Mouse (Mus musculus) intestine, embryonic 16.5 days (tissue): Measurements from ENCODE around the gene Cx3cl1. TPM values are rescaled to one million over a fixed set of nuclear protein-coding genes. Genes with fewer than 3 reads are reported as not detected.

Experiments used
- ATAC-seq: fragments of 200-750 bp; cut with Nextera tagmentation; 2 replicates; pipeline ENCODE4 v1.8.0; 2017; ENCODE audit warnings: moderate TSS enrichment, moderate library complexity
- H3K27ac ChIP-seq: fragments of 300-500 bp; sonication (generic); 2 replicates; pipeline ENCODE4 v1.5.1; 2014; ENCODE audit warnings: mild to moderate bottlenecking, low read length
- H3K27me3 ChIP-seq: fragments of 300-500 bp; sonication (generic); replicated peaks from 2 replicates; pipeline ENCODE4 v1.6.1; 2014; ENCODE audit warnings: low read length, control low read depth, mixed read lengths; ENCODE audit not compliant: control insufficient read depth, insufficient read depth
- H3K36me3 ChIP-seq: fragments of 300-500 bp; sonication (generic); 2 replicates; pipeline ENCODE4 v1.6.1; 2014; ENCODE audit warnings: low read length, control low read depth; ENCODE audit not compliant: control insufficient read depth, insufficient read depth
- H3K4me1 ChIP-seq: fragments of 300-500 bp; sonication (generic); 2 replicates; pipeline ENCODE4 v1.6.1; 2014; ENCODE audit warnings: low read length, control low read depth, mixed read lengths; ENCODE audit not compliant: control insufficient read depth, insufficient read depth
- H3K4me2 ChIP-seq: fragments of 300-500 bp; sonication (generic); 2 replicates; pipeline ENCODE4 v1.6.1; 2014; ENCODE audit warnings: low read depth, low read length, control low read depth
- H3K4me3 ChIP-seq: fragments of 300-500 bp; sonication (generic); 2 replicates; pipeline ENCODE4 v1.5.1; 2014; ENCODE audit warnings: mild to moderate bottlenecking, low read length
- H3K9ac ChIP-seq: fragments of 300-500 bp; sonication (generic); 2 replicates; pipeline ENCODE4 v1.6.1; 2014; ENCODE audit warnings: low read depth, low read length
- H3K9me3 ChIP-seq: fragments of 300-500 bp; sonication (generic); 2 replicates; pipeline ENCODE4 v1.6.1; 2016; ENCODE audit warnings: low read length, control low read depth; ENCODE audit not compliant: control insufficient read depth
- WGBS: fragments of 180-500 bp; shearing (Covaris S2); extraction: QIAGEN DNeasy Blood & Tissue Kit; methylation state at CpG from one replicate; pipeline ENCODE4 v1.1.7; 2014; 5-methylcytosine and 5-hydroxymethylcytosine counted together
- polyA plus RNA-seq: library from polyadenylated mRNA; unstranded; fragments of >200 nt; fragmentation: Nextera tagmentation; extraction: Ambion mirVana; gene quantifications from 2 replicates; pipeline ENCODE4 v1.2.1, GENCODE M21; 2015

The Cx3cl1 gene
- polyA plus RNA-seq, 1 experiment from 2014 or later: 34.7 TPM

DNA sequence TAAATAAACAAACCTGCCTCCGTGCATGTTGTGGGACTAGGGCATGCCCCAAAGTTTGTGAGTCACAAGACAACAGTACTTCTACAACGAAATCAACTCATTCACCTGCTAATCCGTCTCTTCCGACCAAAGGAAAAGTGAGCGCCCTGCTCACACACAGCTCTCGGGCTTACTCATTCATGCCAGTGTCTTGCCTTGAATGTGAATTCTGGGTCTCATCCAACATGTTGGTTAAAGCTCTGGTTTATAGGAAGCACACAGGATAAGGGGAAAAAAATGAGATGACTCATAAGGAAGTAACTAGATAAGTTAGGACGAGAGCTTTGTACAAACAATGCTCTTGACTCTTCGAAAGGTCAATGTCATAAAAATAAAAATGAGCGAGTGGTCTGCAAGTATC lies 4.8 kb upstream of the Cx3cl1 start:
- H3K4me1 ChIP-seq: peaks cover 15% of the 10 kb centered on the region
- H3K9me3 ChIP-seq: no peaks in the 10 kb centered on the region
- no peaks in the 10 kb centered on the region for H3K36me3 ChIP-seq
- no peak overlapping the region for H3K27ac ChIP-seq
- H3K4me2 ChIP-seq: no peak overlapping the region
- H3K4me3 ChIP-seq: no peak overlapping the region
- no peak overlapping the region for H3K9ac ChIP-seq
- peaks cover 6% of the 10 kb centered on the region; the same call in 1 of the 2 replicates for H3K27me3 ChIP-seq
- WGBS: 45% methylated on average over 9 of the region's 9 CpGs
- no peak for ATAC-seq

DNA sequence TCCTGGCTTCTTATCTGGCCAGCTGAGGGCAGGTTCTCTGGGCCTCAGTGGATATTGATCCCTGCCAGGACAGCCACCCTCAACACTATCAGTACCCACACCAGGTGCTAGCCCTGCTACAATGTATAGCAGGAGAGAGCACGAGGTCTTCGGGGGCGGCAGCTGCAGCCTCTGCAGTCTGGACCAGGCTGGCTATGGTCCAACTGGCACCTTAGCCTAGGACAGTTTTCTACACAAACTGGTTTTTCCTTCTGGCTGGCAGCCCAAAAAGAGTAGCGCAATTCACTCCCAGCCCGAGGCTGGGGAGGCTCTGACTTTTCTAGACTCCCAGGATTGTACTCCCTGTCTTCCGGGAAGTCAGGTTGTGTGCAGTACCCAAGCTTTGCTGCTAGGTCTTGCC lies 864 bp upstream of the Cx3cl1 start:
- Histone ChIP-seq H3K4me3 (peak overlapping the region; percentile 66; the same call in 1 of the 2 replicates), H3K36me3 (no peaks in the 10 kb centered on the region), H3K4me1 (peaks cover 16% of the 10 kb centered on the region), H3K27ac (peak overlapping the region; percentile 91), H3K9ac (peak overlapping the region; percentile 57; the same call in 1 of the 2 replicates), H3K27me3 (peaks cover 11% of the 10 kb centered on the region; the same call in 1 of the 2 replicates), H3K9me3 (no peaks in the 10 kb centered on the region), H3K4me2 (peak overlapping the region; percentile 76)
- 27% methylated on average over 6 of the region's 6 CpGs for WGBS
- ATAC-seq: peak; percentile 91

DNA sequence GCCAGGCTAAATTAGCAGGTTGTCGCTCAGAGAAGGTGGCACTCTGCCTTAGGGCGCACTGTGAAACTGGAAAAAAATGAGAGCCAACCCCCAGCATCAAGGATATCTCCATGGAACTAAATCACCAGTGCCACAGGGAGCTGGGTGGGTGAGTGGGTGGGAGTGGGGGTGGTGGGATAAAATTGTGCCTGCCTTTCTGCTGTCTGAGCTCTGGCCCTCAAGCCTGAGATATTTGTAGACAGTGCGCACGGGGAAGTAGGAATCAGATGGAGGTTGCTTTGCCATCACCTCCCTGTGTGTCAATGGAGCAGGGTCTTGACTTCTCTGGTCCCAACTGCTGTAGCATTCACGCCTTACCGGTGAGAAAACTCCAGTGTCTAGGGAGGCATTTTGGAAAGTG lies 1.2 kb downstream of the Cx3cl1 start:
- Histone ChIP-seq H3K4me3 (peak overlapping the region; percentile 66), H3K9ac (peak overlapping the region; percentile 84; the same call in 1 of the 2 replicates), H3K27me3 (peaks cover 11% of the 10 kb centered on the region; the same call in 1 of the 2 replicates), H3K4me1 (peaks cover 19% of the 10 kb centered on the region), H3K9me3 (no peaks in the 10 kb centered on the region), H3K4me2 (peak overlapping the region; percentile 76), H3K36me3 (no peaks in the 10 kb centered on the region), H3K27ac (no peak overlapping the region)
- no peak for ATAC-seq
- 59% methylated on average over 6 of the region's 6 CpGs for WGBS

DNA sequence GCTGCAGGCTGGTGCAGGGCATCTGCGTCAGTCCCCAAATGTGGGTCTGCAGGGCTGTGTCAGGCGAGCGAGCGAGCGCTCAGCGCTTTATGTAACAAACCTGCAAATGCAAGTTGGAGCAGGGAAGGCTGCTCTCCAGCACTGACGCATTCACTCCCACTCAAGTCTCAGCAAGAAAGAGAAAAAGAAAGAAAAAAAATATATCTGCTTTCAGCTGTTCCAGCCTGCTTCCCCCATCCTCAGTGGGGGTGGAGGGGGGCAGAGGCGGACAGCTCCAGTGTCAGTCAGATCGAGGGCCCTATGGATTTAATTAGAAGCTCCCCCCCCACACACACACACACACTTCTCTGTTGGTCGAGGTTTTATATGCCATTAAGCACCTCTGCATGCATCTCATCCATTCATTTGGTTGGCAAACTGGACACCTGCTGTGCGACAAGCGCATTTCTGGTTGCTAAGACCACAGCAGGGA lies 1.9 kb downstream of the Cx3cl1 start:
- Histone ChIP-seq H3K27me3 (peaks cover 11% of the 10 kb centered on the region; the same call in 1 of the 2 replicates), H3K4me1 (peaks cover 25% of the 10 kb centered on the region), H3K9ac (no peak overlapping the region), H3K27ac (no peak overlapping the region), H3K4me3 (no peak overlapping the region), H3K4me2 (no peak overlapping the region), H3K9me3 (no peaks in the 10 kb centered on the region), H3K36me3 (no peaks in the 10 kb centered on the region)
- WGBS: 44% methylated on average over 12 of the region's 12 CpGs
- ATAC-seq: no peak

DNA sequence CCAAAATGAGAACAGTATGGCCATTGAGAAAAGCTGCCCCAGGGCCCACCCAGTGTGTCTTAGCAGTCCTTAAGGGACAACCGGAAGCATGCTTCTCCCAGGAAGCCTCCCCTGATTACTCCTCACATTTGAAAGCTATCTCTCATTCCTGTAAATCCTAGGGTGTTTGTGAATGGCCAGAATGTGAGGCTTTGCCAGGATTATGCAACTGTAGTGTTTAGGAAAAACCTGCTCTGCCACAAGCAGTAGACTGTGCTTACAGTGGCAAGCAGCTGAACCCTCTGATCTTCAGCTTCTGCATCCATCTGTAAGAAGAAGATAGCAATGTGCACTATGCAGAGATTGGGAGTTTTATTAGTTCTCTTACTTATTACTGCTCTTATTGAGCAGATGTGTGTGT lies 2.8 kb downstream of the Cx3cl1 start:
- no peak for ATAC-seq
- WGBS: 96% methylated on average over 1 of the region's 1 CpGs
- Histone ChIP-seq H3K36me3 (no peaks in the 10 kb centered on the region), H3K4me2 (no peak overlapping the region), H3K27ac (no peak overlapping the region), H3K4me1 (peaks cover 34% of the 10 kb centered on the region), H3K9ac (no peak overlapping the region), H3K27me3 (peaks cover 11% of the 10 kb centered on the region; the same call in 1 of the 2 replicates), H3K9me3 (no peaks in the 10 kb centered on the region), H3K4me3 (no peak overlapping the region)

DNA sequence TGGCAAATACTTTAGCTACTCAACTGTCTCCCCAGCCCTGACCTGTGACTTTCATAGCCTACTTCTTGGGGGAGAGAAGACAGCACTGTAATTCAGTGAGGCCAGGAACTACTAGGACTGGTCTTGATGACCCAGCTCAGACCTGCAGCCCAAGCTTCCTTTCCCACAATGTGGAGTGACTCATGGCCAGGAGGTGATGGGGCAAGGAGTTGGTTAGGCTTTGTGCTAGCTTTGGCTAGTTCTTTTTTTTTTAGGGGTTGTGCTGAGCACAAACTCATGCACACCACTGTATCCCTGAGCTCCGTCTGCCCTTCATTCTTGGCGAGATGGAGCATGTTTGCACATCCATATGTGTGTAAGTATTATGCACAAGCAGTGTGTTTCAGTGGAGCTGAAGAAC lies 4.5 kb downstream of the Cx3cl1 start:
- Histone ChIP-seq H3K4me3 (no peak overlapping the region), H3K4me1 (peaks cover 34% of the 10 kb centered on the region), H3K27me3 (peaks cover 11% of the 10 kb centered on the region; the same call in 1 of the 2 replicates), H3K9me3 (no peaks in the 10 kb centered on the region), H3K9ac (no peak overlapping the region), H3K4me2 (no peak overlapping the region), H3K36me3 (no peaks in the 10 kb centered on the region), H3K27ac (no peak overlapping the region)
- WGBS: 81% methylated on average over 2 of the region's 2 CpGs
- ATAC-seq: no peak

DNA sequence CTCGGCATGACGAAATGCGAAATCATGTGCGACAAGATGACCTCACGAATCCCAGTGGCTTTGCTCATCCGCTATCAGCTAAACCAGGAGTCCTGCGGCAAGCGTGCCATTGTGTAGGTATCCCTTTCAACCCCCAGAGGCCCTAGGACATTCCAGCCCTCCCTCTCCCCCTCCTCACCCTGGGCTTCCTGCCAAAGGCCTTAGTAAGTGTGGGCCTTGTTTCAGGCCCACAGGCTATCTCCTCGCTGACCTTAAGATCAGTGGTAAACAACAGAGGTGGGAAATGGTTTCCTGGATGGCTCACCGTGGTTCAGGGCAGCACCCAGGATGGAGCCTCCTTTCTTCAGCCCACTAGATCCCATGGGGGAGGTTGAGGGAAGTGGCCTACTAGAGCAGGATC lies 6.2 kb downstream of the Cx3cl1 start:
- peaks cover 30% of the 10 kb centered on the region for H3K4me1 ChIP-seq
- no peaks in the 10 kb centered on the region for H3K9me3 ChIP-seq
- H3K4me2 ChIP-seq: no peak overlapping the region
- no peak overlapping the region for H3K4me3 ChIP-seq
- ATAC-seq: no peak; the same call in 1 of the 2 replicates
- WGBS: 63% methylated on average over 10 of the region's 10 CpGs
- 0 out of 2 replicates have a peak, but pooled peaks cover 2% of the 10 kb centered on the region for H3K27me3 ChIP-seq
- peak overlapping the region; percentile 94 for H3K27ac ChIP-seq
- peak overlapping the region; percentile 44 for H3K9ac ChIP-seq
- H3K36me3 ChIP-seq: no peaks in the 10 kb centered on the region

DNA sequence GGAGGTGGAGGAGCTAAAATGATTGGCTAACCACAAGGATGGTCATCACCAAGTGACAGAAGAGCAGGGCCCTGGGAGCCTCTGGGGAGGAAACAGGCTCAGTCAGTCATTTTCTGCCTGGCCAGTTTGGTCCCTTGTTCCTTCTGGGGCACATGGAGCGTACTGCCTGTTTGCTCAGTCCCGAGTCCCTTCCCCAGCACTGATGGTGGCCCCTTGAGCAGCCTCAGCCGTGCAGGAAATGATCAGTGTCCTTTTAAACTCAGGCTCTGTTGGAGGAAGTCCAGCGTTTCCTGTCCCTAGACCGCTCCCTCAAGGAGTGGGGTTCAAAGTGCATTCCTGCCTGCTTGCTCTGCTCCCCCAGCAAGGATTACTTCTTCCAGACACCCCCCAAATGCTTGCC lies 6.7 kb downstream of the Cx3cl1 start:
- no peaks in the 10 kb centered on the region for H3K27me3 ChIP-seq
- H3K4me2 ChIP-seq: peak overlapping the region; percentile 41; the same call in 1 of the 2 replicates
- H3K9ac ChIP-seq: peak overlapping the region; percentile 44
- H3K27ac ChIP-seq: peak overlapping the region; percentile 94
- no peaks in the 10 kb centered on the region for H3K36me3 ChIP-seq
- 14% methylated on average over 5 of the region's 5 CpGs for WGBS
- ATAC-seq: peak; percentile 77
- no peak overlapping the region for H3K4me3 ChIP-seq
- peaks cover 30% of the 10 kb centered on the region for H3K4me1 ChIP-seq
- no peaks in the 10 kb centered on the region for H3K9me3 ChIP-seq

DNA sequence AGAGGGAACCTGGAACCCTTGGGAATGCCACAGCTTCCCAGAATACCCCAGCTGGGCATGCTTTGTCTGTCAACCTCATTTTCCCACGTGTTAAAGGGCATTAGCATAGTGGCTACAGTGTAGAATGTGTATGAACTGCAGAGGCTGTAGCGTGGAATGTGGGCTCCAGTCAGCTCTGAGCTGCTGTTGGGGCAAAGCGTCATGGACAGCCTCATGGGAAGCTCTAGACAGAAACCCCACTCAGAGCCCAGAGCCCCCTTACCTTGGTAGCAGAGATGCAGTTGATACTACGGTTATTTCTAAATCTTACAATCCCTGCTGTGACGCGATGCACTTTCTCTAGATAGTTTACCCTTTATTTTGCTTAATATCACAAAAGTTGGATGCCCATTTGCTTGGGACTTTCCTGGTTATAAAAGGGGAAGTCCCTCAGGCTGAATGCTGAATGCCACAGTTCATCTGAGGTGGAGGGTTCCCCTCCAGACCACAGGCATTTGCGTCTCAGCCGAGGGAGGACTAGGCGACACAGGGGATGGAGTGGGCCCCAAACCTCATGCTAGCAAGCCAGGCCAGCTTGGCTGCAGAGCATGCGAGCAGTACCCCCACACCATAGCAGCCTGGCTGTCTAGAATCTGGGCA lies 7.2 kb downstream of the Cx3cl1 start:
- Histone ChIP-seq H3K4me2 (peak overlapping the region; percentile 41; the same call in 1 of the 2 replicates), H3K9ac (peak overlapping the region; percentile 44), H3K27ac (peak overlapping the region; percentile 94), H3K4me1 (peaks cover 32% of the 10 kb centered on the region), H3K36me3 (no peaks in the 10 kb centered on the region), H3K4me3 (no peak overlapping the region), H3K27me3 (no peaks in the 10 kb centered on the region), H3K9me3 (no peaks in the 10 kb centered on the region)
- ATAC-seq: peak; percentile 22
- WGBS: 62% methylated on average over 10 of the region's 10 CpGs
